Mouse (Mus musculus): ENCODE data around the gene 1700113H08Rik.

DNA sequence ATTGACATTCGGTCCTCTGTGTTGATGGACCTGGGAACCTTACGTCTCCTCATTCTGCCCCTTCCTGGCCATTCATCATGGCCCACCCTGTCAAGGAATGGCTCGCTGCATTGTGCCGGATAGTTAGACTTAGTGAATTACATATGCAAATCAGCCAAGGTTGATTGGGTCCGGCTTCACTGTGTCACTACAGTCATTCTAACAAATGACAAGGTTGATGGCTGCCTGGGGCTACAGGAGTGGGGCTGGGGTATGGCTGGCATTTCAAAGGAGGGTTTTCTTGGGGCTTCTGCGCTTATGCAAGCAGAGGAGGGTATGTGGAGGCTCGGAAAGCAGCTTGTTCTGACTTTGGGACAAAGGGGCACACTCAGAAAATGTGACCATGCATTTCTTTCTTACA lies 16.6 kb upstream of the 1700113H08Rik start:
- no peak for TF ChIP-seq GATA1 (IDR thresholded peaks at IDR 0.05; ENCODE audit: low read length)
- no peak for TF ChIP-seq TAL1 (IDR thresholded peaks at IDR 0.05; ENCODE audit: low read length)
